In the genomic region with DNA sequence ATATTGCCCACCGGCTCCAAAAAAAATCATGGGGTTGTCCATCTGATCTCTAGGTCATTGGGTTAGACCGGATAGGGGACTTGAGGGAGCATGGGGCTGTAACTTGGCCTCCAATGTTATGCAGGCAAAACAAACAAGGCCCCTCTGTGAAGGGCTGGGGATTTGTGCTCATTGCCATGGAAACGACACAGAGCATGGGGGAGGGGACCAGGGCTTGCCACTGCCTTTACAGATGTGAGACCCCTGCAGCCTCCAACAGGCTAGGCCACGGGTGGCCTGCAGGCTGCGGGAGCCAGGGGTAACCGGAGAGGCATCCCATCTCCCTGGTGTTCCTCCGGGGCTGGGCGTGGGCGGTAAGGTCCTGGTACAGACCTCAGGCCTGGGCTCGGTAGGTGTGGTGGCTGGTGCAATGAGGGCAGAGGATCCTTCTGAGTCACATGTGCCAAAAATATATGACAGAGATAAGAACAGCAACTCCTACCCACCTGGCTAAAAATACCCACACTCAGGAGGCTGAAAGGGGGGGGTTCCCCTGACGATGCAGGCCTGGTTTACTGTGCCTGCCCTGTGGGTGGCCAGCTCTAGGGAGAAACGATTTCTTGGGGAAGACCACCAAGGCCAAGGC, we compare ENCODE assay signal across 9 mouse cellular contexts. TPM values are rescaled to one million over a fixed set of nuclear protein-coding genes. Genes with fewer than 3 reads are reported as not detected.
DNase-seq lines count a peak whose midpoint lies in the region; ATAC-seq lines count a peak whose summit lies in the region.
"Had no signal": no experiment of that assay in that cellular context is flagged by ENCODE, and none has a peak within 500 bp of the region (broad histone marks: within the 10 kb centered on the region; RNA-seq: fewer than 3 reads in every experiment).

No protein-coding gene starts in this region.

- no peaks in the 10 kb centered on the region for H3K9me3 ChIP-seq in neural tube, embryonic 13.5 days

- ATAC-seq in CD4-positive, CD25-positive, alpha-beta regulatory T cell, adult 4 months, result no peak
- peak; percentile 20 for ATAC-seq in neural tube, embryonic 13.5 days (ENCODE audit: low read depth)

- peak overlapping the region; percentile 50 for H3K9ac ChIP-seq in neural tube, embryonic 13.5 days

- peak; percentile 3 for DNase-seq in CD4-positive, CD25-positive, alpha-beta regulatory T cell, adult 2 months (ENCODE audit: low read depth, low spot score)
- DNase-seq in frontal cortex, postnatal 10 days (ENCODE audit: low spot score in 2 of 2), result peak; percentile 48 to 57
- peak; percentile 21 to 45 for DNase-seq in left cerebral cortex, adult 18-20 months (ENCODE audit: low spot score in 2 of 2)
- no peak for DNase-seq in lung, postnatal 4 days
- no peak for DNase-seq in T-cell, adult 2 months (ENCODE audit: low spot score)
- no peak for DNase-seq in ovary, adult 18-20 months (ENCODE audit: low spot score)
- DNase-seq: kidney, postnatal 14 days had no signal

- peak overlapping the region; percentile 57 for H3K27ac ChIP-seq in neural tube, embryonic 13.5 days (replicated peaks)

- H3K4me1 ChIP-seq in neural tube, embryonic 13.5 days (replicated peaks), result peaks cover 90% of the 10 kb centered on the region

- H3K36me3 ChIP-seq in neural tube, embryonic 13.5 days, result no peaks in the 10 kb centered on the region

- H3K4me3 ChIP-seq in neural tube, embryonic 13.5 days, result no peak overlapping the region

- 3% methylated on average over 12 of the region's 12 CpGs for WGBS in neural tube, embryonic 13.5 days

- peak overlapping the region; percentile 16; the same call in 1 of the 2 replicates for H3K4me2 ChIP-seq in neural tube, embryonic 13.5 days

- H3K27me3 ChIP-seq in neural tube, embryonic 13.5 days, result peaks cover 59% of the 10 kb centered on the region

RNA-seq across cellular contexts. Expression of a gene that starts 47.3 kb away (rescaled TPM):
- not detected for polyA plus RNA-seq in CD4-positive, CD25-positive, alpha-beta regulatory T cell, adult 4 months (2017; shearing (Covaris generic))
- under 1 TPM; 0.14 to 0.60 TPM for total RNA-seq in left cerebral cortex, adult 18-20 months (2021)
- 9.1 and 11.1 TPM in 2 replicates for polyA plus RNA-seq in neural tube, embryonic 13.5 days (2015; fragmentation: Nextera tagmentation; extraction: Ambion mirVana)

Comparison
In these comparisons a context has a peak if more than half of its experiments do, and no peak if none do; other contexts are left out.
1. DNase-seq: peak in CD4-positive, CD25-positive, alpha-beta regulatory T cell, adult 2 months (single experiment), frontal cortex, postnatal 10 days (2 of 2) and left cerebral cortex, adult 18-20 months (2 of 2); none in lung, postnatal 4 days (0 of 2), T-cell, adult 2 months (single experiment) and ovary, adult 18-20 months (single experiment).
2. RNA of a gene that starts 47.3 kb away (polyA plus RNA-seq): 9.1 to 11.1 TPM in neural tube, embryonic 13.5 days; not detected in CD4-positive, CD25-positive, alpha-beta regulatory T cell, adult 4 months; every median in the first group is over 10 times any median in the second.